Mouse (Mus musculus): Measurements from ENCODE around the gene Gm11060.

The Gm11060 gene

GRCm38 (mm10) chr2:105090991-105091390 is 827 bp upstream of the Gm11060 start:
- TF ChIP-seq GATA4 (IDR thresholded peaks at IDR 0.05; ENCODE audit: insufficient replicate concordance, low read length): no peak

GRCm38 (mm10) chr2:105097294-105097953 is 5.6 kb downstream of the Gm11060 start:
- TF ChIP-seq GATA4 (IDR thresholded peaks at IDR 0.05; ENCODE audit: insufficient replicate concordance, low read length): no peak

- TF ChIP-seq GATA4 (IDR thresholded peaks at IDR 0.05; ENCODE audit: insufficient replicate concordance, low read length): no peak
These were observed 7.6 kb downstream of the Gm11060 start for GRCm38 (mm10) chr2:105099410-105099809.

- no peak for TF ChIP-seq GATA4 (IDR thresholded peaks at IDR 0.05; ENCODE audit: insufficient replicate concordance, low read length)
These were observed 8.7 kb downstream of the Gm11060 start for GRCm38 (mm10) chr2:105100541-105100940.

- no peak for TF ChIP-seq GATA4 (IDR thresholded peaks at IDR 0.05; ENCODE audit: insufficient replicate concordance, low read length)
These were observed 16.9 kb downstream of the Gm11060 start for GRCm38 (mm10) chr2:105108703-105109158.

GRCm38 (mm10) chr2:105114074-105114473 is 22.3 kb downstream of the Gm11060 start:
- no peak for TF ChIP-seq GATA4 (IDR thresholded peaks at IDR 0.05; ENCODE audit: insufficient replicate concordance, low read length)

- no peak for TF ChIP-seq GATA4 (IDR thresholded peaks at IDR 0.05; ENCODE audit: insufficient replicate concordance, low read length)
These were observed 25.9 kb downstream of the Gm11060 start for GRCm38 (mm10) chr2:105117669-105118068.

- TF ChIP-seq GATA4 (IDR thresholded peaks at IDR 0.05; ENCODE audit: insufficient replicate concordance, low read length): no peak
These were observed 30.4 kb downstream of the Gm11060 start for GRCm38 (mm10) chr2:105122216-105122615.

- no peak for TF ChIP-seq GATA4 (IDR thresholded peaks at IDR 0.05; ENCODE audit: insufficient replicate concordance, low read length)
These were observed 31.1 kb downstream of the Gm11060 start for GRCm38 (mm10) chr2:105122886-105123285.

GRCm38 (mm10) chr2:105123431-105123830 is 31.6 kb downstream of the Gm11060 start:
- TF ChIP-seq GATA4 (IDR thresholded peaks at IDR 0.05; ENCODE audit: insufficient replicate concordance, low read length): no peak

GRCm38 (mm10) chr2:105123881-105124280 is 32.1 kb downstream of the Gm11060 start:
- TF ChIP-seq GATA4 (IDR thresholded peaks at IDR 0.05; ENCODE audit: insufficient replicate concordance, low read length): no peak

- TF ChIP-seq GATA4 (IDR thresholded peaks at IDR 0.05; ENCODE audit: insufficient replicate concordance, low read length): no peak
These were observed 32.6 kb downstream of the Gm11060 start for GRCm38 (mm10) chr2:105124391-105124790.

- no peak for TF ChIP-seq GATA4 (IDR thresholded peaks at IDR 0.05; ENCODE audit: insufficient replicate concordance, low read length)
These were observed 33.4 kb downstream of the Gm11060 start for GRCm38 (mm10) chr2:105125205-105125604.

GRCm38 (mm10) chr2:105125641-105126040 is 33.8 kb downstream of the Gm11060 start:
- TF ChIP-seq GATA4 (IDR thresholded peaks at IDR 0.05; ENCODE audit: insufficient replicate concordance, low read length): no peak

- no peak for TF ChIP-seq GATA4 (IDR thresholded peaks at IDR 0.05; ENCODE audit: insufficient replicate concordance, low read length)
These were observed 34.5 kb downstream of the Gm11060 start, which contains the start of gene Wt1 for GRCm38 (mm10) chr2:105126279-105126678. Wt1 (plus strand) TSS chr2:105126529.

- no peak for TF ChIP-seq GATA4 (IDR thresholded peaks at IDR 0.05; ENCODE audit: insufficient replicate concordance, low read length)
These were observed 35.1 kb downstream of the Gm11060 start for GRCm38 (mm10) chr2:105126691-105127530.

All from liver, adult (tissue).